Mouse (Mus musculus) CH12.LX (cell line): Measurements from ENCODE around the gene Creb3l2. TPM values are rescaled to one million over a fixed set of nuclear protein-coding genes. Genes with fewer than 3 reads are reported as not detected.

Experiments used
- DNase-seq: peaks from one replicate; pipeline ENCODE4 v3.0.0-alpha.2; 2013; ENCODE audit errors: extremely low read depth
- H3K27ac ChIP-seq: 2 replicates; pipeline ENCODE4 v1.5.1; 2012; ENCODE audit warnings: low read depth, mild to moderate bottlenecking, control low read depth, moderate library complexity; ENCODE audit not compliant: insufficient read depth
- H3K27me3 ChIP-seq: replicated peaks from 2 replicates; pipeline ENCODE3; 2012; ENCODE audit warnings: inconsistent platforms
- H3K36me3 ChIP-seq, 2 experiments: replicated peaks in 1 of 2; 2 replicates each; pipeline versions ENCODE3 to v1.6.1; 2012; ENCODE audit warnings: inconsistent platforms in 1 of 2, low read length in 1 of 2, mild to moderate bottlenecking in 1 of 2, mixed read lengths in 1 of 2, moderate library complexity in 1 of 2; ENCODE audit not compliant: control insufficient read depth in 1 of 2, insufficient read depth in 1 of 2
- H3K4me1 ChIP-seq, 2 experiments: 2 replicates each; pipeline ENCODE4 v1.6.1; 2012; ENCODE audit warnings: inconsistent platforms in 1 of 2, moderate library complexity in 1 of 2; ENCODE audit not compliant: insufficient read depth in 2 of 2, control insufficient read depth in 1 of 2
- H3K4me2 ChIP-seq: 2 replicates; pipeline ENCODE4 v1.6.1; 2012; ENCODE audit warnings: low read depth, mild to moderate bottlenecking, control low read depth; ENCODE audit not compliant: poor library complexity, insufficient read depth, severe bottlenecking
- H3K4me3 ChIP-seq, 3 experiments: fragments of 150-350 bp in 1 of 3; sonication (generic) in 1 of 3; replicated peaks in 1 of 3; 2 replicates each; pipeline versions ENCODE3 to v1.5.1; 2011 to 2012; ENCODE audit warnings: low read depth in 2 of 3, low read length in 2 of 3, mild to moderate bottlenecking in 2 of 3, moderate library complexity in 2 of 3, control low read depth in 1 of 3, improper control_type of control experiment in 1 of 3, inconsistent platforms in 1 of 3, mixed read lengths in 1 of 3; ENCODE audit not compliant: poor library complexity in 1 of 3
- H3K79me2 ChIP-seq: replicated peaks from 2 replicates; pipeline ENCODE4 v1.6.1; 2012; ENCODE audit warnings: mild to moderate bottlenecking, moderate library complexity; ENCODE audit not compliant: control insufficient read depth, poor library complexity, insufficient read depth, severe bottlenecking; ENCODE audit errors: extremely low read depth
- H3K9ac ChIP-seq: 2 replicates; pipeline ENCODE4 v1.6.1; 2012; ENCODE audit warnings: low read depth, mild to moderate bottlenecking, control low read depth, moderate library complexity; ENCODE audit not compliant: insufficient read depth
- H3K9me3 ChIP-seq: replicated peaks from 2 replicates; pipeline ENCODE3; 2012; ENCODE audit warnings: low read length, inconsistent platforms, mixed read lengths
- CHD2 ChIP-seq: IDR thresholded peaks from 2 replicates; pipeline ENCODE4 v1.6.1; 2011; ENCODE audit warnings: low read length, improper control_type of control experiment
- CTCF ChIP-seq, 2 experiments: IDR thresholded peaks in 1 of 2; conservative IDR thresholded peaks in 1 of 2; 2 replicates each; pipeline ENCODE4 v1.5.1; 2011 to 2012; ENCODE audit warnings: low read depth in 2 of 2, low read length in 2 of 2, improper control_type of control experiment in 1 of 2, inconsistent platforms in 1 of 2, mild to moderate bottlenecking in 1 of 2, moderate library complexity in 1 of 2
- E2F4 ChIP-seq: IDR thresholded peaks from 2 replicates; pipeline ENCODE4 v1.6.1; 2011; ENCODE audit warnings: low read depth, low read length, improper control_type of control experiment; ENCODE audit not compliant: insufficient replicate concordance
- ELF1 ChIP-seq: IDR thresholded peaks from 2 replicates; pipeline ENCODE4 v1.6.1; 2014; ENCODE audit warnings: low read depth, mild to moderate bottlenecking, inconsistent platforms, low read length, improper control_type of control experiment
- EP300 ChIP-seq: IDR thresholded peaks from 2 replicates; pipeline ENCODE4 v1.6.1; 2011; ENCODE audit warnings: low read length, improper control_type of control experiment
- ETS1 ChIP-seq: conservative IDR thresholded peaks from 2 replicates; pipeline ENCODE4 v1.6.1; 2012; ENCODE audit warnings: low read depth, mild to moderate bottlenecking, inconsistent platforms, low read length, improper control_type of control experiment, moderate library complexity
- GABPA ChIP-seq: IDR thresholded peaks from 2 replicates; pipeline ENCODE4 v1.6.1; 2012; ENCODE audit warnings: low read depth, low read length, improper control_type of control experiment, inconsistent platforms; ENCODE audit not compliant: insufficient replicate concordance
- HCFC1 ChIP-seq: IDR thresholded peaks from 2 replicates; pipeline ENCODE4 v1.6.1; 2012; ENCODE audit warnings: low read depth, mild to moderate bottlenecking, inconsistent platforms, low read length, improper control_type of control experiment
- IRF4 ChIP-seq: IDR thresholded peaks from 2 replicates; pipeline ENCODE4 v1.6.1; 2014; ENCODE audit warnings: low read depth, mild to moderate bottlenecking, inconsistent platforms, low read length, improper control_type of control experiment
- JUN ChIP-seq: IDR thresholded peaks from 2 replicates; pipeline ENCODE4 v1.6.1; 2011; ENCODE audit warnings: low read depth, mild to moderate bottlenecking, low read length, improper control_type of control experiment, moderate library complexity; ENCODE audit not compliant: insufficient read depth
- MAFK ChIP-seq: IDR thresholded peaks from 2 replicates; pipeline ENCODE4 v1.6.1; 2011; ENCODE audit warnings: low read length, improper control_type of control experiment; ENCODE audit not compliant: insufficient replicate concordance
- MAX ChIP-seq: IDR thresholded peaks from 2 replicates; pipeline ENCODE4 v1.6.1; 2011; ENCODE audit warnings: low read length, improper control_type of control experiment
- MYC ChIP-seq: IDR thresholded peaks from 2 replicates; pipeline ENCODE4 v1.6.1; 2011; ENCODE audit warnings: low read depth, mild to moderate bottlenecking, improper control_type of control experiment, low read length
- NELFE ChIP-seq: IDR thresholded peaks from 2 replicates; pipeline ENCODE4 v1.6.1; 2011; ENCODE audit warnings: low read depth, low read length, improper control_type of control experiment
- PAX5 ChIP-seq: IDR thresholded peaks from 2 replicates; pipeline ENCODE4 v1.6.1; 2012; ENCODE audit warnings: low read length, inconsistent platforms, mixed read lengths
- RAD21 ChIP-seq: IDR thresholded peaks from 2 replicates; pipeline ENCODE4 v1.6.1; 2011; ENCODE audit warnings: low read depth, mild to moderate bottlenecking, low read length, improper control_type of control experiment, moderate library complexity
- RCOR1 ChIP-seq: conservative IDR thresholded peaks from 2 replicates; pipeline ENCODE4 v1.6.1; 2012; ENCODE audit warnings: low read depth, mild to moderate bottlenecking, inconsistent platforms, low read length, improper control_type of control experiment
- TBP ChIP-seq: conservative IDR thresholded peaks from 2 replicates; pipeline ENCODE4 v1.6.1; 2011; ENCODE audit warnings: low read depth, low read length, improper control_type of control experiment
- TCF12 ChIP-seq: IDR thresholded peaks from 2 replicates; pipeline ENCODE4 v1.6.1; 2014; ENCODE audit warnings: low read depth, mild to moderate bottlenecking, inconsistent platforms, low read length, improper control_type of control experiment
- USF2 ChIP-seq: conservative IDR thresholded peaks from 2 replicates; pipeline ENCODE4 v1.6.1; 2011; ENCODE audit warnings: low read depth, low read length, improper control_type of control experiment
- ZNF384 ChIP-seq: IDR thresholded peaks from 2 replicates; pipeline ENCODE4 v1.6.1; 2012; ENCODE audit warnings: low read depth, low read length, improper control_type of control experiment, inconsistent platforms
- dilution Hi-C: fragments of 300-500 bp; cut with MboI; formaldehyde crosslinking; loops from 2 replicates; pipeline ENCODE4 v1.14.3; 2020; ENCODE audit warnings: low sequenced_read_pairs; ENCODE audit not compliant: extremely low pct_unique_long_range_greater_than_20kb, extremely low pct_ligation_motif_present
- in situ Hi-C: fragments of 300-500 bp; cut with MboI; formaldehyde crosslinking; loops from 3 replicates; pipeline ENCODE4 v1.14.3; 2019; ENCODE audit warnings: low sequenced_read_pairs, low pct_ligation_motif_present, low pct_unique_long_range_greater_than_20kb, mixed read lengths
- polyA plus RNA-seq: library from polyadenylated mRNA; unstranded; fragments of >175 nt; gene quantifications from 2 replicates; pipeline ENCODE4 v1.2.1, GENCODE M21; 2012; ENCODE audit warnings: low read depth; ENCODE audit not compliant: insufficient read length
- total RNA-seq, 2 experiments: library from RNA; depleted of rRNA; stranded (reverse); fragments of 300-350 nt in 1 of 2; fragments of >200 nt in 1 of 2; gene quantifications; 2 replicates each; pipeline ENCODE4 v1.2.3; 2012 to 2014

Gene Creb3l2
- total and polyA plus RNA-seq, 3 experiments = 1.5 to 8.5 (median 7.0) TPM

DNA sequence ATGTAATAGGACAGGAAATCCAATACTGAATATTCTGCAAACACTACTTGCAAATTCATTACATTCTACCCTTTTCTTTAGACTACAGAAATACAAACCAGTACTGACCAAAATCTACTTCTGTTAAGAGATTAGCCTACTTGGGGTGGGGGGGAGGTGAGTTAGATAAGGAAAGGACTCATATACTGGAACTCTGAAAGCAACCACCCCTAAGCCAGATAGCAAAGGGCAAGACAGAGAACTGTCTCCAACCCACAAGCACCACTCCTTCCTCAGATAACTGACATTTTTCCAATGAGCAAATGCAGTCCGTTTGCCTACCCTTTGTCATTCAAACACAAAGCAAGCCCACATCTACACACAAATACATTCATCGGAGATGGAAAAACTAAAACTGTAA, 32.1 kb downstream of the Creb3l2 start:
- dilution Hi-C loops = no loop called here
- no peaks in the 10 kb centered on the region for H3K27me3 ChIP-seq

DNA sequence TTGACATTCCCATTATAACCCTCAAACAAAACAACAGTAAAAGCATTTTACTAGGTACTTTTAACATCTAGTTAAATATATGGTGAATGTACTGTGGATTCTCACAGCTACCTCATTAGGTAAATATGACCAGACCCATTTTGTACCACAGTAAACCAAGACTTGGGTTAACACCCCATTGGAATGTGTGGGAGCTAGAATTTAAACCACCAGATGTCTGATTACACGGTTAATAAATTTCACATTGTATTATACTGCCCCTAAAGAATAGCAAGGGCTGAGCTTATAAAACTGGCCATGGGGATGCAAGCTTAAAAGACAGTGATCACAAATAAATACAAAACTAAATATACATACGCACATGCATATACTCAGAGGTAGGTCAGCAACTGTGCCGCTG, 34.1 kb downstream of the Creb3l2 start:
- dilution Hi-C loops = no loop called here
- TF ChIP-seq RAD21 = no peak
- TF ChIP-seq GABPA = no peak
- TF ChIP-seq CHD2 = no peak
- no peak for TF ChIP-seq MYC
- no peak for TF ChIP-seq MAX
- TF ChIP-seq E2F4 = no peak
- no peak for TF ChIP-seq NELFE
- TF ChIP-seq RCOR1 = no peak
- TF ChIP-seq EP300 = no peak
- no peak for TF ChIP-seq IRF4
- no peak for TF ChIP-seq MAFK
- no peak for TF ChIP-seq ZNF384
- TF ChIP-seq CTCF (conservative IDR thresholded peaks at IDR 0.05 in 1 of 2, IDR thresholded peaks at IDR 0.05 in 1 of 2; ENCODE audit: low read depth in 2 of 2, low read length in 2 of 2) = no peak
- no peak for TF ChIP-seq ELF1
- no peak for TF ChIP-seq ETS1
- TF ChIP-seq, all 38 proteins: peak for 0

More for the DNA sequence above, 32.1 kb downstream of the Creb3l2 start:
- H3K4me1 ChIP-seq = peaks cover 21 to 51% of the 10 kb centered on the region in 2 experiments
- peaks cover 0 to 14% of the 10 kb centered on the region in 2 experiments for H3K36me3 ChIP-seq
- in situ Hi-C loops = no loop called here
- no peak overlapping the region for H3K9ac ChIP-seq
- no peak overlapping the region for H3K4me3 ChIP-seq
- no peaks in the 10 kb centered on the region for H3K9me3 ChIP-seq
- peaks cover 21% of the 10 kb centered on the region for H3K79me2 ChIP-seq
- no peak overlapping the region for H3K27ac ChIP-seq
- no peak overlapping the region for H3K4me2 ChIP-seq
- no peak for TF ChIP-seq HCFC1
- TF ChIP-seq TCF12 = no peak
- no peak for TF ChIP-seq PAX5
- no peak for TF ChIP-seq USF2
- no peak for TF ChIP-seq JUN
- no peak for TF ChIP-seq IRF4
- no peak for TF ChIP-seq TBP
- DNase-seq = no peak

More for the DNA sequence above, 34.1 kb downstream of the Creb3l2 start:
- Histone ChIP-seq H3K9me3 (no peaks in the 10 kb centered on the region), H3K4me1 (peaks cover 23 to 40% of the 10 kb centered on the region in 2 experiments), H3K4me2 (no peak overlapping the region), H3K9ac (no peak overlapping the region), H3K36me3 (peaks cover 0 to 15% of the 10 kb centered on the region in 2 experiments), H3K27me3 (no peaks in the 10 kb centered on the region), H3K4me3 (no peak overlapping the region), H3K79me2 (peaks cover 21% of the 10 kb centered on the region), H3K27ac (no peak overlapping the region)
- DNase-seq = no peak
- in situ Hi-C loops = no loop called here
